Mouse (Mus musculus): ENCODE data around the gene Fam172a.

DNA sequence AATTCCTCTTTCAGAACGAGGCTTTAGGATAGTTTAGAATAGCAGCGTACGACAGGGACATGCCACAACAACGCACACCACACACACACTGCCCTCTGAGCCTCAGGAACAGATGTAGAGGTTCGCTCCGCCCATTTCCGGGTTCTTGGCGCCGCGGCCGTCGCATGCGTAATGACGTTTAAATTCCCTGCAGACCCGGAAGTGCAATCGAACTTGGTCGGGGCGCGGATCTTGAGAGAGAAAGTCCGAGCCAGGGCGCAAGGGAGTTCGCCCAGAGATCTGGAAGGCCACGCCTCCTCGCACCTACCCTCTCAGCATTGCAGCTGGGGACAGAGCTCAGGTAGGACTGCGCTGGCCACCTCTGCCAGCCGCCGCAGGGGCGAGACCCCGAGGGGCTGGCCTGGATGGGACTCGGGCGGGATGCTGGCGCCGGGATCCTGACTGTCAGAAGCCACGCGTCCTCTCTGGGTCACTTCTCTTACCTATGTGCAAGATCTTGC, 6.7 kb downstream of the Fam172a start:
- no peak for TF ChIP-seq CTCF (IDR thresholded peaks at IDR 0.05; ENCODE audit: extremely low read depth, insufficient read length, insufficient replicate concordance, low read depth, low read length)
- TF ChIP-seq POLR2A (IDR thresholded peaks at IDR 0.05; ENCODE audit: low read depth, low read length): peak; percentile 62; the same call in 1 of the 2 replicates

All from small intestine, adult 2 months (tissue).